Mouse (Mus musculus) lung, postnatal 0 days (tissue): ENCODE data around the gene Unc45a. TPM values are rescaled to one million over a fixed set of nuclear protein-coding genes. Genes with fewer than 3 reads are reported as not detected.

ENCODE experiments used
- ATAC-seq: fragments of 200-750 bp; cut with Nextera tagmentation; 2 replicates; pipeline ENCODE4 v1.8.0; 2017; ENCODE audit warnings: moderate library complexity
- DNase-seq: peaks from one replicate; pipeline ENCODE4 v3.0.0-alpha.2; 2016; ENCODE audit warnings: low spot score
- H3K27ac ChIP-seq: fragments of 300-500 bp; sonication (generic); 2 replicates; pipeline ENCODE4 v1.5.1; 2014; ENCODE audit warnings: antibody characterized with exemption, mild to moderate bottlenecking, low read length, mixed read lengths
- H3K27me3 ChIP-seq: fragments of 300-500 bp; sonication (generic); replicated peaks from 2 replicates; pipeline ENCODE4 v1.6.1; 2014; ENCODE audit warnings: low read length, mixed read lengths; ENCODE audit not compliant: insufficient read depth
- H3K36me3 ChIP-seq: fragments of 300-500 bp; sonication (generic); 2 replicates; pipeline ENCODE4 v1.6.1; 2014; ENCODE audit warnings: low read length, mixed read lengths; ENCODE audit not compliant: insufficient read depth
- H3K4me1 ChIP-seq: fragments of 300-500 bp; sonication (generic); 2 replicates; pipeline ENCODE4 v1.6.1; 2014; ENCODE audit warnings: antibody characterized with exemption, low read depth, low read length, mixed read lengths; ENCODE audit not compliant: insufficient read depth
- H3K4me2 ChIP-seq: fragments of 300-500 bp; sonication (generic); replicated peaks from 2 replicates; pipeline ENCODE4 v1.6.1; 2014; ENCODE audit warnings: low read depth, mild to moderate bottlenecking, low read length, moderate library complexity, mixed read lengths
- H3K4me3 ChIP-seq: fragments of 300-500 bp; sonication (generic); 2 replicates; pipeline ENCODE4 v1.5.1; 2014; ENCODE audit warnings: low read depth, low read length
- H3K9ac ChIP-seq: fragments of 300-500 bp; sonication (generic); replicated peaks from 2 replicates; pipeline ENCODE4 v1.6.1; 2014; ENCODE audit warnings: low read depth, mild to moderate bottlenecking
- H3K9me3 ChIP-seq: fragments of 300-500 bp; sonication (generic); 2 replicates; pipeline ENCODE4 v1.6.1; 2016; ENCODE audit warnings: low read length, mixed read lengths
- CTCF ChIP-seq: IDR thresholded peaks from 2 replicates; pipeline ENCODE4 v1.5.1; 2016; ENCODE audit warnings: antibody characterized with exemption, mild to moderate bottlenecking
- EP300 ChIP-seq: IDR thresholded peaks from 2 replicates; pipeline ENCODE4 v1.6.1; 2016; ENCODE audit warnings: antibody characterized with exemption, mild to moderate bottlenecking, control low read depth
- WGBS: fragments of 180-500 bp; shearing (Covaris S2); extraction: QIAGEN DNeasy Blood & Tissue Kit; methylation state at CpG from one replicate; pipeline ENCODE4 v1.1.7; 2014; 5-methylcytosine and 5-hydroxymethylcytosine counted together
- polyA plus RNA-seq: library from polyadenylated mRNA; unstranded; fragments of >200 nt; fragmentation: Nextera tagmentation; extraction: Ambion mirVana; gene quantifications from 2 replicates; pipeline ENCODE4 v1.2.1, GENCODE M21; 2015

The Unc45a gene
- polyA plus RNA-seq, 1 experiment from 2014 or later, result 32.9 TPM

DNA sequence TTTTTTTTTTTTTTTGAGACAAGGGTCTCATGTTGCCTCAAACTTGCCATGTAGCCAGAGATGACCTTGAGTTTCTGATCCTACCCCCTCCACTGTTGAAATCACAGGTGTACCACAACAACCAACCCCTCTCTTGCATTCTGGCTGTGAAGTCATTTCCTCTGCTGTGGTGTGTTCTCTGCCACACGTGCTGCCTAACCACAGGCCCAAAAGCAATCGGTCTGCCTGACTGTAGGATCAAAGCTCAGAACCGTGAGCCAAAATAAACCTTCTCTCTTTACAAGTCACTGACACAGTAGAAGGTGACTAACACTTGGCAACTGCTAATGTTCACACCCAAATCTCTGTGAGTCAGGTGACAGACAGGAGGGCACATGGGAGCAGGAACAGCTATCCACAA, 19.6 kb upstream of the Unc45a start:
- no peaks in the 10 kb centered on the region for H3K27me3 ChIP-seq
- WGBS, result 49% methylated on average over 3 of the region's 3 CpGs
- DNase-seq (no peak), ATAC-seq (no peak)
- no peak overlapping the region for H3K9ac ChIP-seq
- H3K9me3 ChIP-seq, result no peaks in the 10 kb centered on the region
- no peak overlapping the region for H3K4me3 ChIP-seq
- no peak overlapping the region for H3K27ac ChIP-seq
- H3K36me3 ChIP-seq, result peaks cover 46% of the 10 kb centered on the region
- TF ChIP-seq EP300, result no peak
- TF ChIP-seq CTCF, result no peak
- H3K4me2 ChIP-seq, result no peak overlapping the region
- H3K4me1 ChIP-seq, result no peaks in the 10 kb centered on the region

DNA sequence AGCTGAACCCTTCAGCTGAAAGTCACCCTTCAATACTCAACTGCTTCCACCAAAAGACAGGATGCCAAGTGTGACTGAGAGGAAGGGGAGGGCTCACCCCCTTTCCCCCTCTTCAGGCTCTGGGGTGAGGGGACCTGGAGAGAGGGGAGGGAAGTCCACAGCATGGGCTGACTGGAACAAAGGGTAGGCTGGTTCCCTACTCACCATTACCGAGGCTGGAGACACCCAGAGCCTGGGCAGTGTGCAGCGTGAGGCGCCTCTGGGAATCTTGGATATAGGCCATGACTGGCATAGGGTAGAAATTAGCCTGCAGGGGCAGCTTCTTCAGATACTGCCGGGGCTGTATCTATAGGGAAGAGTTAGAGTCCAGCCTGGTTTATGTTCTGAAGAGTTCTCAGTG, 17.2 kb upstream of the Unc45a start:
- Histone ChIP-seq H3K9ac (no peak overlapping the region), H3K9me3 (no peaks in the 10 kb centered on the region), H3K27me3 (no peaks in the 10 kb centered on the region), H3K4me1 (no peaks in the 10 kb centered on the region), H3K4me3 (no peak overlapping the region), H3K27ac (no peak overlapping the region), H3K36me3 (peaks cover 33% of the 10 kb centered on the region), H3K4me2 (no peak overlapping the region)
- 73% methylated on average over 4 of the region's 4 CpGs for WGBS
- no peak for DNase-seq
- ATAC-seq, result no peak
- no peak for TF ChIP-seq EP300
- TF ChIP-seq CTCF, result no peak

DNA sequence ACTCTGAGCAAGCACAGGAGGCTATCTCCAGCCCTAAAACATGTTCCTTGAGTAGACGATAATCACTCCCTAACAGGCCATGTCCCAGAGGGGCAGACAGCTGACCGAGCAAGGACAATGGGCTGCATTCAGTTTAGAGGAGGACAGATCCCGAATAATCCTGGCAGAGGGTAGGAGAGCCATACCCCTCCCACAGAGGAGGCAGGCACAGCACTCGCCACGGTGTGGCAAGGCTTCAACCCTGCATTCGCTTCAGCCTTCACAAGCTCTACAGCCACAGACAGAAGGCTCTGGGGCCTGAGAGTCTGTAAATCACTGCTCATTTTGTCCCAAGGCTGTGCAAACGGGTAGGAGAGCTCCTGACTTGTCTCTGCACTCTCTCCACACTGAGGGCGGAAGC, 16.4 kb upstream of the Unc45a start:
- Histone ChIP-seq H3K36me3 (peaks cover 27% of the 10 kb centered on the region), H3K4me3 (no peak overlapping the region), H3K4me1 (no peaks in the 10 kb centered on the region), H3K27me3 (no peaks in the 10 kb centered on the region), H3K9ac (no peak overlapping the region), H3K4me2 (no peak overlapping the region), H3K9me3 (no peaks in the 10 kb centered on the region), H3K27ac (no peak overlapping the region)
- WGBS, result 68% methylated on average over 8 of the region's 8 CpGs
- no peak for ATAC-seq
- no peak for DNase-seq
- no peak for TF ChIP-seq CTCF
- TF ChIP-seq EP300, result no peak

DNA sequence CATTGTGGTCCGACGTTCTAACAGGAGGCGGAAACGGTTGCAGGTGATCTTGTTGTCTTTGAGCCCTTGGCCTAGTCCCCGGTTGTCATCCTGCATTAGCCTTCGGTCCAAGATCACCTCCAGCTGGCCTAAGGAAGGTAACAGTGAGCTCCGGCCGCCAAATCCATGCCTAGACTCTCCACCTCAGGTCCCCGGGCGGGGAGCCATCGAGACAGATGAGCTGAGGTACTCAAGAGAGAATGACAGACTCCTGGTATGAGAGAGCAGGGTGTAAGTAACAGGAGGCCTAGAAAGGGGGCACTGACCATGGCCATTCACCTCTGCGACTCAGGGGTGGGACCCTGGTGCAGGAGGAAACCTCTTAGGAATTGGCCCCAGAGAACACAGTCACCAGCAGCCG, 15.5 kb upstream of the Unc45a start:
- Histone ChIP-seq H3K4me1 (no peaks in the 10 kb centered on the region), H3K36me3 (peaks cover 23% of the 10 kb centered on the region), H3K27ac (no peak overlapping the region), H3K9ac (no peak overlapping the region), H3K27me3 (no peaks in the 10 kb centered on the region), H3K4me2 (no peak overlapping the region), H3K4me3 (no peak overlapping the region), H3K9me3 (no peaks in the 10 kb centered on the region)
- TF ChIP-seq CTCF (no peak), EP300 (no peak)
- 85% methylated on average over 13 of the region's 13 CpGs for WGBS
- no peak for DNase-seq
- ATAC-seq, result no peak

DNA sequence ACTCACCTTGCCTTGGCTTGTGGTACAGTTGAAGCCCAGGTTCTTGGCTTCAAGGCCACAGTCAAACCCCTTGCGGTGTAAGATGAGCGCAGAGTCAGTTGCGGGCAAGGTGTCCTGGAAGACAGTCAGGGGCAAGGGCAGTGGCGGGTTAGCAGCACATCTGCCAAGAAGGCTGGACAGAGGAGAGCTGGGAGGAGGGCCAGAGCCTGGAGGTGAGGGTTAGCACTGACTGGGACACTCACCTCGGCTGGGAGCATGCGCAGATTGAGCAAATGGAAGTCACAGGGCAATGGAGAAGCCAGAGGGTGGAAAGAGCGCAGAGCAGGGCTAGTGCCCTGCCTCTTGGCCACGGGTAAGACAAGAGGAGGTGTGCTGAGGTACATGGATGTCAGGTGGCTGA, 12.1 kb upstream of the Unc45a start:
- Histone ChIP-seq H3K4me2 (no peak overlapping the region), H3K9ac (no peak overlapping the region), H3K4me3 (no peak overlapping the region), H3K4me1 (no peaks in the 10 kb centered on the region), H3K9me3 (no peaks in the 10 kb centered on the region), H3K27me3 (no peaks in the 10 kb centered on the region), H3K27ac (no peak overlapping the region), H3K36me3 (peaks cover 26% of the 10 kb centered on the region)
- no peak for DNase-seq
- ATAC-seq, result no peak
- WGBS, result 92% methylated on average over 8 of the region's 8 CpGs
- TF ChIP-seq EP300, result no peak
- TF ChIP-seq CTCF, result no peak

DNA sequence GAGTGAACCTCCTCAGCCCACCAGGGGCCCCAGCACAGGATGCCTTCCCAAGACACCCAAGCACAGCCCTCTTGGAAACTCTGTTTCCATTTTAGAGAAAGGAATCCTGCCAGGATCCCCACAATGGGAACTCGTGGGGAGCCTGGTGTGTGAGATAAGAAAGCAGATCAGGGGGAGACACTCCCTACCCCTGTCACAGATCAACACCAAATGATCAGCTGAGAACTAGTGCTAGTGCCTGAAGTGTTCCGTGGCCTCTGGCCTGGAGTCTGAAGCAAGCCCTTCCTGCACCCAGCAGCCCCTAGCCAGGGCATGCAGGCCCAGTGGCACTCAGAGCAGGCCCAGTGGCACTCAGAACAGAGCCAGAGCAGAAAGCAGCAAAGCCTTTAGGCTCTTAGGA, 10.0 kb upstream of the Unc45a start:
- no peak overlapping the region for H3K4me2 ChIP-seq
- no peak overlapping the region for H3K27ac ChIP-seq
- TF ChIP-seq CTCF (no peak), EP300 (no peak)
- H3K9me3 ChIP-seq, result no peaks in the 10 kb centered on the region
- ATAC-seq (no peak), DNase-seq (no peak)
- H3K9ac ChIP-seq, result no peak overlapping the region
- no peaks in the 10 kb centered on the region for H3K4me1 ChIP-seq
- no peaks in the 10 kb centered on the region for H3K27me3 ChIP-seq
- H3K36me3 ChIP-seq, result peaks cover 17% of the 10 kb centered on the region; the same call in 1 of the 2 replicates
- no peak overlapping the region for H3K4me3 ChIP-seq
- WGBS, result 75% methylated on average over 2 of the region's 2 CpGs
